Mouse (Mus musculus) erythroblast, embryonic 14.5 days (primary cell): ENCODE data around the gene Elk4.

Source experiments
- GATA1 ChIP-seq: IDR thresholded peaks from 2 replicates; pipeline ENCODE4 v1.6.1; 2012; ENCODE audit warnings: low read length, inconsistent platforms, mixed read lengths
- TAL1 ChIP-seq: IDR thresholded peaks from 3 replicates; pipeline ENCODE4 v1.6.1; 2012; ENCODE audit warnings: low read length, inconsistent platforms, mixed read lengths

DNA sequence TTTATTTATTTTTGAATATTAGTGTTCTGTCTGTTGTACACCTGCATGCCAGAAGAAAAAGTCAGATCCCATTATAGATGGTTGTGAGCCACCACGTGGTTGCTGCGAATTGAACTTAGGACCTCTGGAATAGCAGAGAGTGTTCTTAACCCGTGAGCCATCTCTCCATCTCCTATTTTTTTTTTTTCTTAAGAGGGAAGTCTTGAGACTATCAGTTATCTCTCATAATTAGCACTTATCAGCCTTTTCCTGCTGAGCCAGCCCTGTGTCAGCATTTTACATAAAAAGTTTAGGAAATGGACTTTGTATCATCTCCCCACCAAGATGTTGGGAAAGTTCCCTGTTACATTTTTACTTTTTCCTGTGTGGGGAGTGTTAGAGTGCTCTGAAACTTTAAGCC is 14.7 kb downstream of the Elk4 start:
- no peak for TF ChIP-seq GATA1
- TF ChIP-seq TAL1, result no peak
